Mouse (Mus musculus) MEL (cell line): ENCODE data around the gene Fam196b.

Experiments
- BHLHE40 ChIP-seq: IDR thresholded peaks from 2 replicates; pipeline ENCODE4 v1.6.1; 2012; ENCODE audit warnings: low read depth, mild to moderate bottlenecking, inconsistent platforms, low read length, improper control_type of control experiment, borderline replicate concordance
- CTCF ChIP-seq, 3 experiments: IDR thresholded peaks in 2 of 3; conservative IDR thresholded peaks in 1 of 3; 2 replicates each; pipeline ENCODE4 v1.5.1; 2011 to 2012; ENCODE audit warnings: low read length in 3 of 3, low read depth in 2 of 3, mild to moderate bottlenecking in 2 of 3, improper control_type of control experiment in 1 of 3, inconsistent platforms in 1 of 3, mixed read lengths in 1 of 3, moderate library complexity in 1 of 3; ENCODE audit not compliant: control insufficient read depth in 1 of 3, insufficient read depth in 1 of 3, poor library complexity in 1 of 3, severe bottlenecking in 1 of 3
- E2F4 ChIP-seq: IDR thresholded peaks from 2 replicates; pipeline ENCODE4 v1.6.1; 2011; ENCODE audit warnings: low read depth, low read length, improper control_type of control experiment, borderline replicate concordance
- EP300 ChIP-seq, 2 experiments: IDR thresholded peaks; 2 replicates each; pipeline ENCODE4 v1.6.1; 2011; ENCODE audit warnings: improper control_type of control experiment in 2 of 2, low read length in 2 of 2, low read depth in 1 of 2, mild to moderate bottlenecking in 1 of 2
- ETS1 ChIP-seq: IDR thresholded peaks from 2 replicates; pipeline ENCODE4 v1.6.1; 2012; ENCODE audit warnings: low read depth, mild to moderate bottlenecking, inconsistent platforms, low read length, improper control_type of control experiment, moderate library complexity
- GATA1 ChIP-seq: IDR thresholded peaks from 2 replicates; pipeline ENCODE4 v1.6.1; 2011; ENCODE audit warnings: low read depth, low read length, improper control_type of control experiment
- MAFK ChIP-seq: IDR thresholded peaks from 2 replicates; pipeline ENCODE4 v1.6.1; 2011; ENCODE audit warnings: low read depth, mild to moderate bottlenecking, low read length, improper control_type of control experiment, borderline replicate concordance
- POLR2A ChIP-seq, 2 experiments: IDR thresholded peaks; 2 replicates each; pipeline ENCODE4 v1.6.1; 2011 to 2012; ENCODE audit warnings: low read length in 2 of 2, mild to moderate bottlenecking in 2 of 2, control low read depth in 1 of 2, improper control_type of control experiment in 1 of 2, low read depth in 1 of 2, moderate library complexity in 1 of 2; ENCODE audit not compliant: control insufficient read depth in 1 of 2, insufficient read depth in 1 of 2, poor library complexity in 1 of 2
- TAL1 ChIP-seq: IDR thresholded peaks from 2 replicates; pipeline ENCODE4 v1.6.1; 2012; ENCODE audit warnings: mild to moderate bottlenecking, inconsistent platforms, low read length, moderate library complexity, mixed read lengths
- USF1 ChIP-seq: IDR thresholded peaks from 2 replicates; pipeline ENCODE4 v1.6.1; 2014; ENCODE audit warnings: low read depth, mild to moderate bottlenecking, inconsistent platforms, low read length, improper control_type of control experiment, moderate library complexity
- ZNF384 ChIP-seq: IDR thresholded peaks from 2 replicates; pipeline ENCODE4 v1.6.1; 2012; ENCODE audit warnings: low read depth, mild to moderate bottlenecking, inconsistent platforms, low read length, improper control_type of control experiment

GRCm38 (mm10) chr11:34312208-34312607, 2.4 kb upstream of the Fam196b start:
- no peak for TF ChIP-seq E2F4
- no peak for TF ChIP-seq CTCF (IDR thresholded peaks at IDR 0.05 in 2 of 3, conservative IDR thresholded peaks at IDR 0.05 in 1 of 3; ENCODE audit: control insufficient read depth in 1 of 3, insufficient read depth in 1 of 3, low read depth in 2 of 3, low read length in 3 of 3, poor library complexity in 1 of 3, severe bottlenecking in 1 of 3)
- TF ChIP-seq TAL1 = no peak
- TF ChIP-seq EP300 (IDR thresholded peaks at IDR 0.05; ENCODE audit: low read depth in 1 of 2, low read length in 2 of 2) = 0 out of 4 replicates have a peak, but pooled peaks of 1 of the 2 experiments have one; percentile 19
- no peak for TF ChIP-seq USF1
- TF ChIP-seq BHLHE40 = no peak
- no peak for TF ChIP-seq ZNF384
- no peak for TF ChIP-seq POLR2A (IDR thresholded peaks at IDR 0.05; ENCODE audit: control insufficient read depth in 1 of 2, insufficient read depth in 1 of 2, low read depth in 1 of 2, low read length in 2 of 2, poor library complexity in 1 of 2)
- TF ChIP-seq GATA1 = no peak
- TF ChIP-seq ETS1 = no peak
- TF ChIP-seq MAFK = no peak
